ENCODE assay signal across 1 mouse cellular context in the genomic region with DNA sequence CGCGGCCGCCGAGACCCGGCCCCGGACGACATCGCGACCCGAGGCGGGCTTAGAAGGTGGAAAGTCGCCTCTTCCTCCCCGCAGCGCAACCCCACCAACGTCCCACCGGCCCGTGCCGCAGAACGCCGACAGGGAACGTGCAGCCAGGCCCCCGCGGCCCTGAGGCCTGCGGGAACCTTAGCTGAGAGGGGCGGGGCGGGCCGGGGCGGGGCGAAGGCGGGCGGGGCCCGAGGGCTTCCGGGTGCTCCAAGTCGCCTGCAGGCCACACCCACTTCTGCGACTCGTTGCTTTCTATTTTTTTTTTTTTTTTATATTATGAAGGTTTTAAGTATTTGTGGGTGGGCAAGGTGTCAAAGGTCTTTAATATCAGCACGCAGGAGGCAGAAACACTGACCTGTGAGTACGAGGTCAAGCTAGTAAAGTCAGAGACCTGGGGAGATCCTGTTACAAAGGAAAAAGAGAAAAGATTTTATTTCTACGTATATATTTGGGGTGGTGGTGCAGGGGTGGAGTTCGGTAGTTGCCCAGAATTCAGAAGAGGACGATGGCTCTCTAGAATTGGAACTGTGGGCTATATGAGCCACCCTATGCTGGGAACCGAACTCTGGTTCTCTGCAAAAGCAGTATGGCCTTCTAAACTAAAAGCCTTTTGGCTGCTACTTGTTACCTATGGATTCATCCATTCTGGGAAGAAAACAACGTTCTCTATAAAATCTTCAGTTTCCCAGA.
A peak's percentile ranks its signal among the peaks of the same experiment; 100 is the strongest.
TF ChIP-seq lines count a peak whose summit lies in the region.

No protein-coding gene starts in this region.

TF ChIP-seq in myocyte, 11 proteins besides CTCF, POLR2A, EP300 and RAD21 (continued from another document):
- TF ChIP-seq SRF (IDR thresholded peaks at IDR 0.05; ENCODE audit: control insufficient read depth, insufficient read length, low read depth) (no peak), POLR2AphosphoS2 (IDR thresholded peaks at IDR 0.05; ENCODE audit: insufficient read length, low read depth) (peak; percentile 88)
